Mouse (Mus musculus) cerebellum, adult 18-20 months (tissue): ENCODE measurements around the gene Gm20877.
"Not testable (repeated sequence)": the region's sequence is repeated elsewhere in the genome, so short reads cannot be mapped to it uniquely, and the experiment has no call there.

Experiments used
- DNase-seq, 2 experiments: peaks; one replicate each; pipeline ENCODE4 v3.0.0; 2021

The Gm20877 gene

GRCm38 (mm10) chrY:17093573-17093972 lies at the start of gene Gm20877:
Gene Gm20877 (plus strand): TSS chrY:17093873.
- DNase-seq, result not testable (repeated sequence)
